Comparison of ENCODE assay signal across 25 mouse cellular contexts in the genomic region with DNA sequence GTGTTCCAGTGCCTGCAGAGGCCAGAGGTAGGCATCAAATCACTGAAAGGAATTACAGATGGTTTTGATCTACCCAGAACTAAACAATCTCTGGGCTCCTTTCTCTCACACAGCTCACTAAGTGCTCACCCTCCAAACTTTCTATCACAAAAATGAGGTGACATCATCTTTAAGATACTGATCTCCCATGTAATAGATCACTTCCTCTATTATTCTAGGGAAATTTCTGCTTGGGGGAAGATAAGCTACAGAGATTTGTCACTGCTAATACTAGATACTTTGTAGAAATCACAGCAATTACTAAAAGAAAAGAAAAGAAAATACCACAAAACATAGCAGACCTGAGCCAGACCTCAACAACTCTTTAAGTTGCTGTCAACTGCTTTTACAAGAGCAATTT. TPM values are rescaled to one million over a fixed set of nuclear protein-coding genes. Genes with fewer than 3 reads are reported as not detected.
DNase-seq lines count a peak whose midpoint lies in the region; ATAC-seq and TF ChIP-seq lines count a peak whose summit lies in the region.
"Had no signal": no experiment of that assay in that cellular context is flagged by ENCODE, and none has a peak within 500 bp of the region (broad histone marks: within the 10 kb centered on the region; RNA-seq: fewer than 3 reads in every experiment).

No protein-coding gene starts in this region.

- H3K4me1 ChIP-seq in heart, embryonic 13.5 days, result peaks cover 89% of the 10 kb centered on the region
- H3K4me1 ChIP-seq in lung, postnatal 0 days (ENCODE audit: insufficient read depth, low read depth, low read length), result peaks cover 14% of the 10 kb centered on the region; the same call in 1 of the 2 replicates
- no peaks in the 10 kb centered on the region; a peak in 1 of 4 replicates for H3K4me1 ChIP-seq in MEL (ENCODE audit: control insufficient read depth in 1 of 2, insufficient read depth in 2 of 2, low read length in 2 of 2)
- peaks cover 41% of the 10 kb centered on the region for H3K4me1 ChIP-seq in neural tube, embryonic 15.5 days
- H3K4me1 ChIP-seq in forebrain, embryonic 12.5 days, result peaks cover 22% of the 10 kb centered on the region

- no peak for TF ChIP-seq POLR2A in MEL (IDR thresholded peaks at IDR 0.05; ENCODE audit: control insufficient read depth in 1 of 2, insufficient read depth in 1 of 2, low read depth in 1 of 2, low read length in 2 of 2, poor library complexity in 1 of 2)

- H3K4me3 ChIP-seq in heart, embryonic 13.5 days, result no peak overlapping the region
- no peak overlapping the region for H3K4me3 ChIP-seq in lung, postnatal 0 days (ENCODE audit: low read depth, low read length)
- no peak overlapping the region for H3K4me3 ChIP-seq in MEL (ENCODE audit: control insufficient read depth in 1 of 2, insufficient read depth in 1 of 2, low read depth in 2 of 2, low read length in 2 of 2)
- no peak overlapping the region for H3K4me3 ChIP-seq in neural tube, embryonic 15.5 days (replicated peaks)
- no peak overlapping the region for H3K4me3 ChIP-seq in forebrain, embryonic 12.5 days (replicated peaks)
- H3K4me3 ChIP-seq: embryonic facial prominence, embryonic 13.5 days; hindbrain, embryonic 15.5 days; kidney, embryonic 15.5 days; limb, embryonic 13.5 days; midbrain, embryonic 13.5 days had no signal

- peak overlapping the region; percentile 90 for H3K27ac ChIP-seq in heart, embryonic 13.5 days (replicated peaks)
- no peak overlapping the region for H3K27ac ChIP-seq in lung, postnatal 0 days (ENCODE audit: low read length)
- H3K27ac ChIP-seq in MEL (ENCODE audit: control insufficient read depth, low read depth, low read length), result no peak overlapping the region
- H3K27ac ChIP-seq in neural tube, embryonic 15.5 days (replicated peaks), result no peak overlapping the region
- no peak overlapping the region for H3K27ac ChIP-seq in forebrain, embryonic 12.5 days
- H3K27ac ChIP-seq: hindbrain, embryonic 15.5 days; kidney, embryonic 15.5 days; limb, embryonic 13.5 days; liver, embryonic 14.5 days; midbrain, embryonic 13.5 days had no signal

- no peak for TF ChIP-seq CTCF in lung, postnatal 0 days (IDR thresholded peaks at IDR 0.05)
- no peak for TF ChIP-seq CTCF in MEL (IDR thresholded peaks at IDR 0.05 in 2 of 3, conservative IDR thresholded peaks at IDR 0.05 in 1 of 3; ENCODE audit: control insufficient read depth in 1 of 3, insufficient read depth in 1 of 3, low read depth in 2 of 3, low read length in 3 of 3, poor library complexity in 1 of 3, severe bottlenecking in 1 of 3)

- DNase-seq in heart, adult 18-20 months, result no peak
- no peak for DNase-seq in lung, postnatal 0 days (ENCODE audit: low spot score)
- DNase-seq in lung, adult 18-20 months, result no peak
- no peak for DNase-seq in MEL (ENCODE audit: low read depth, low spot score)
- DNase-seq in splenic B cell, adult 2 months (ENCODE audit: low read depth, low spot score), result peak; percentile 33
- DNase-seq: adrenal gland, adult 8-10 months; forebrain, postnatal 0 days; lung, postnatal 10 days; thymus, adult 18-20 months; thymus, postnatal 4 days had no signal

- peaks cover 6% of the 10 kb centered on the region; the same call in 1 of the 2 replicates for H3K79me2 ChIP-seq in MEL (ENCODE audit: control insufficient read depth, insufficient read depth, low read length, poor library complexity)

- H3K9me3 ChIP-seq in heart, embryonic 13.5 days, result no peaks in the 10 kb centered on the region
- no peaks in the 10 kb centered on the region for H3K9me3 ChIP-seq in lung, postnatal 0 days (ENCODE audit: low read length)
- H3K9me3 ChIP-seq in MEL (replicated peaks; ENCODE audit: insufficient read depth, low read length), result no peaks in the 10 kb centered on the region
- no peaks in the 10 kb centered on the region for H3K9me3 ChIP-seq in neural tube, embryonic 15.5 days (replicated peaks)
- H3K9me3 ChIP-seq in forebrain, embryonic 12.5 days, result no peaks in the 10 kb centered on the region
- H3K9me3 ChIP-seq: embryonic facial prominence, embryonic 13.5 days; hindbrain, embryonic 15.5 days; kidney, embryonic 15.5 days; limb, embryonic 13.5 days; midbrain, embryonic 13.5 days had no signal

- H3K27me3 ChIP-seq in heart, embryonic 13.5 days (replicated peaks), result no peaks in the 10 kb centered on the region
- no peaks in the 10 kb centered on the region for H3K27me3 ChIP-seq in lung, postnatal 0 days (replicated peaks; ENCODE audit: insufficient read depth, low read length)
- no peaks in the 10 kb centered on the region for H3K27me3 ChIP-seq in MEL (ENCODE audit: control insufficient read depth in 1 of 2, insufficient read depth in 2 of 2, low read length in 2 of 2)
- no peaks in the 10 kb centered on the region for H3K27me3 ChIP-seq in splenic B cell, adult 2 months (ENCODE audit: control insufficient read depth, insufficient read depth, low read length, poor library complexity, severe bottlenecking)
- H3K27me3 ChIP-seq in neural tube, embryonic 15.5 days (replicated peaks), result no peaks in the 10 kb centered on the region
- no peaks in the 10 kb centered on the region for H3K27me3 ChIP-seq in forebrain, embryonic 12.5 days
- H3K27me3 ChIP-seq: embryonic facial prominence, embryonic 13.5 days; hindbrain, embryonic 15.5 days; kidney, embryonic 15.5 days; limb, embryonic 13.5 days; midbrain, embryonic 13.5 days had no signal

- H3K9ac ChIP-seq in heart, embryonic 13.5 days, result peak overlapping the region; percentile 58
- no peak overlapping the region for H3K9ac ChIP-seq in lung, postnatal 0 days (replicated peaks; ENCODE audit: low read depth)
- H3K9ac ChIP-seq in MEL (ENCODE audit: control insufficient read depth, low read depth, low read length, poor library complexity, severe bottlenecking), result no peak overlapping the region
- H3K9ac ChIP-seq in neural tube, embryonic 15.5 days (replicated peaks), result no peak overlapping the region
- no peak overlapping the region for H3K9ac ChIP-seq in forebrain, embryonic 12.5 days
- H3K9ac ChIP-seq: embryonic facial prominence, embryonic 13.5 days; forebrain, postnatal 0 days; hindbrain, embryonic 15.5 days; kidney, embryonic 15.5 days; limb, embryonic 13.5 days; liver, embryonic 14.5 days; midbrain, embryonic 13.5 days had no signal

- no peak for TF ChIP-seq RAD21 in MEL (IDR thresholded peaks at IDR 0.05; ENCODE audit: low read depth, low read length)

- no peak for ATAC-seq in heart, embryonic 13.5 days (ENCODE audit: extremely low read depth, insufficient number of reproducible peaks, low FRiP score, low TSS enrichment)
- no peak for ATAC-seq in lung, postnatal 0 days
- ATAC-seq in neural tube, embryonic 15.5 days (ENCODE audit: low FRiP score), result no peak
- no peak for ATAC-seq in forebrain, embryonic 12.5 days (ENCODE audit: low FRiP score)
- ATAC-seq: forebrain, postnatal 0 days; intestine, postnatal 0 days; midbrain, embryonic 13.5 days had no signal

- H3K36me3 ChIP-seq in heart, embryonic 13.5 days, result peaks cover 28% of the 10 kb centered on the region
- H3K36me3 ChIP-seq in lung, postnatal 0 days (ENCODE audit: insufficient read depth, low read length), result no peaks in the 10 kb centered on the region
- peaks cover 0 to 3% of the 10 kb centered on the region in 2 experiments; a peak in 2 of 4 replicates for H3K36me3 ChIP-seq in MEL (ENCODE audit: control insufficient read depth in 1 of 2, insufficient read depth in 2 of 2, low read length in 2 of 2)
- no peaks in the 10 kb centered on the region for H3K36me3 ChIP-seq in splenic B cell, adult 2 months (ENCODE audit: control insufficient read depth, insufficient read depth, low read length, poor library complexity, severe bottlenecking)
- H3K36me3 ChIP-seq in neural tube, embryonic 15.5 days, result no peaks in the 10 kb centered on the region
- H3K36me3 ChIP-seq in forebrain, embryonic 12.5 days (replicated peaks), result peaks cover 4% of the 10 kb centered on the region; the same call in 1 of the 2 replicates
- H3K36me3 ChIP-seq: hindbrain, embryonic 15.5 days had no signal

- TF ChIP-seq EP300 in lung, postnatal 0 days (IDR thresholded peaks at IDR 0.05), result peak; percentile 65
- peak in 1 of 2 experiments; percentile 35; a peak in 1 of 4 replicates for TF ChIP-seq EP300 in MEL (IDR thresholded peaks at IDR 0.05; ENCODE audit: low read depth in 1 of 2, low read length in 2 of 2)

- no peak overlapping the region for H3K4me2 ChIP-seq in heart, embryonic 13.5 days
- no peak overlapping the region for H3K4me2 ChIP-seq in lung, postnatal 0 days (replicated peaks; ENCODE audit: low read depth, low read length)
- no peak overlapping the region for H3K4me2 ChIP-seq in neural tube, embryonic 15.5 days
- H3K4me2 ChIP-seq in forebrain, embryonic 12.5 days, result no peak overlapping the region
- H3K4me2 ChIP-seq: embryonic facial prominence, embryonic 13.5 days; hindbrain, embryonic 15.5 days; kidney, embryonic 15.5 days; limb, embryonic 13.5 days; midbrain, embryonic 13.5 days had no signal

RNA-seq across cellular contexts. Expression of a gene that starts 7.6 kb away (rescaled TPM):
- 120 and 128 TPM in 2 replicates for polyA plus RNA-seq in heart, embryonic 13.5 days (2015; fragmentation: Nextera tagmentation; extraction: Ambion mirVana)
- 10 to 100 TPM; 60.1 to 68.1 TPM for total RNA-seq in heart, adult 18-20 months (2021)
- 57.5 and 68.2 TPM in 2 replicates for polyA plus RNA-seq in lung, postnatal 0 days (2015; fragmentation: Nextera tagmentation; extraction: Ambion mirVana)
- 18.9 and 24.8 TPM in 2 replicates for total RNA-seq in MEL (2012; rRNA removed)
- polyA plus RNA-seq in MEL (2012; ENCODE audit: insufficient read depth in 1 of 2, insufficient read length in 2 of 2, low read depth in 1 of 2, low replicate concordance in 2 of 2, missing spikeins in 1 of 2), result 10 to 100 TPM; 32.8 to 97.8 TPM
- 130 and 137 TPM in 2 replicates for polyA plus RNA-seq in neural tube, embryonic 15.5 days (2015; fragmentation: Nextera tagmentation; extraction: Ambion mirVana)
- polyA plus RNA-seq in forebrain, embryonic 12.5 days (2016; fragmentation: Nextera tagmentation; extraction: Ambion mirVana), result 96.5 and 97.1 TPM in 2 replicates

RNA-seq across cellular contexts. Expression of a gene that starts 52.7 kb away (rescaled TPM):
- polyA plus RNA-seq in heart, embryonic 13.5 days (2015; fragmentation: Nextera tagmentation; extraction: Ambion mirVana), result 0.15 and 0.32 TPM in 2 replicates
- under 1 TPM in 1 of 2 experiments, not detected in 1; 0.51 TPM for total RNA-seq in heart, adult 18-20 months (2021)
- polyA plus RNA-seq in lung, postnatal 0 days (2015; fragmentation: Nextera tagmentation; extraction: Ambion mirVana), result 2.2 and 2.4 TPM in 2 replicates
- 0.12 TPM in 1 of 2 replicates, not detected in the other for total RNA-seq in MEL (2012; rRNA removed)
- under 1 TPM in 1 of 2 experiments, not detected in 1; 0.21 TPM for polyA plus RNA-seq in MEL (2012; ENCODE audit: insufficient read depth in 1 of 2, insufficient read length in 2 of 2, low read depth in 1 of 2, low replicate concordance in 2 of 2, missing spikeins in 1 of 2)
- polyA plus RNA-seq in neural tube, embryonic 15.5 days (2015; fragmentation: Nextera tagmentation; extraction: Ambion mirVana), result 0.54 and 0.60 TPM in 2 replicates
- 0.44 and 0.54 TPM in 2 replicates for polyA plus RNA-seq in forebrain, embryonic 12.5 days (2016; fragmentation: Nextera tagmentation; extraction: Ambion mirVana)
- total RNA-seq: forebrain, postnatal 0 days; layer of hippocampus, postnatal 25 days; left cerebral cortex, postnatal 14 days; megakaryocyte, adult 5-6 weeks had no signal
- polyA plus RNA-seq: cortical plate, adult 2 months; intestine, postnatal 0 days; large intestine, adult 2 months; liver, embryonic 14.5 days had no signal

RNA-seq across cellular contexts. Expression of a gene that starts 56.4 kb away (rescaled TPM):
- 92.8 and 96.0 TPM in 2 replicates for polyA plus RNA-seq in heart, embryonic 13.5 days (2015; fragmentation: Nextera tagmentation; extraction: Ambion mirVana)
- total RNA-seq in heart, adult 18-20 months (2021), result 10 to 100 TPM; 76.9 to 95.9 TPM
- polyA plus RNA-seq in lung, postnatal 0 days (2015; fragmentation: Nextera tagmentation; extraction: Ambion mirVana), result 92.4 and 97.9 TPM in 2 replicates
- 41.5 and 45.7 TPM in 2 replicates for total RNA-seq in MEL (2012; rRNA removed)
- 10 to 100 TPM in 1 of 2 experiments, not detected in 1; 75.0 TPM for polyA plus RNA-seq in MEL (2012; ENCODE audit: insufficient read depth in 1 of 2, insufficient read length in 2 of 2, low read depth in 1 of 2, low replicate concordance in 2 of 2, missing spikeins in 1 of 2)
- 119 and 120 TPM in 2 replicates for polyA plus RNA-seq in neural tube, embryonic 15.5 days (2015; fragmentation: Nextera tagmentation; extraction: Ambion mirVana)
- polyA plus RNA-seq in forebrain, embryonic 12.5 days (2016; fragmentation: Nextera tagmentation; extraction: Ambion mirVana), result 70.7 and 73.5 TPM in 2 replicates
